Mouse (Mus musculus) cerebellum, adult 2 months (tissue): Measurements from ENCODE around the gene Ncam1.

Source experiments
- CTCF ChIP-seq: fragments of 200-500 bp; IDR thresholded peaks from 2 replicates; pipeline ENCODE4 v1.5.1; 2011; ENCODE audit warnings: low read depth, mild to moderate bottlenecking, control low read depth, low read length, moderate library complexity, borderline replicate concordance; ENCODE audit not compliant: insufficient read depth
- POLR2A ChIP-seq: fragments of 200-500 bp; IDR thresholded peaks from 2 replicates; pipeline ENCODE4 v1.6.1; 2011; ENCODE audit warnings: low read length, control low read depth, borderline replicate concordance; ENCODE audit not compliant: insufficient read depth

- no peak for TF ChIP-seq CTCF
- TF ChIP-seq POLR2A, result no peak
Measured at GRCm38 (mm10) chr9:49681848-49682469, 116.8 kb downstream of the Ncam1 start.
